Mouse (Mus musculus): ENCODE data around the gene Cadm4. TPM values are rescaled to one million over a fixed set of nuclear protein-coding genes. Genes with fewer than 3 reads are reported as not detected.
A peak's percentile ranks its signal among the peaks of the same experiment; 100 is the strongest.

Gene Cadm4
- polyA plus RNA-seq, 1 experiment from 2014 or later = 26.3 TPM

- Histone ChIP-seq H3K4me3 (ENCODE audit: low read depth, low read length) (no peak overlapping the region), H3K27me3 (replicated peaks; ENCODE audit: control insufficient read depth, insufficient read depth, low read length) (no peaks in the 10 kb centered on the region), H3K27ac (ENCODE audit: low read depth, low read length) (no peak overlapping the region), H3K4me1 (ENCODE audit: control insufficient read depth, insufficient read depth, low read length) (no peaks in the 10 kb centered on the region), H3K4me2 (ENCODE audit: low read length) (no peak overlapping the region), H3K36me3 (ENCODE audit: control insufficient read depth, insufficient read depth, low read length) (no peaks in the 10 kb centered on the region), H3K9ac (ENCODE audit: low read length) (no peak overlapping the region), H3K9me3 (replicated peaks; ENCODE audit: control insufficient read depth, low read length) (no peaks in the 10 kb centered on the region)
- WGBS = 74% methylated on average over 14 of the region's 14 CpGs
- DNase-seq (ENCODE audit: low spot score) (no peak), ATAC-seq (no peak)
These were observed 20.3 kb upstream of the Cadm4 start for GRCm38 (mm10) chr7:24461376-24462051.

GRCm38 (mm10) chr7:24462388-24463319, 19.2 kb upstream of the Cadm4 start, which contains the start of gene Plaur:
Plaur (plus strand) TSS chr7:24462484.
- DNase-seq (ENCODE audit: low spot score) = no peak
- H3K27ac ChIP-seq (ENCODE audit: low read depth, low read length) = no peak within 1 kb of the TSS
- WGBS = 11% methylated on average over 25 of the region's 27 CpGs
- H3K36me3 ChIP-seq (ENCODE audit: control insufficient read depth, insufficient read depth, low read length) = no peaks in the 10 kb centered on the region
- H3K9ac ChIP-seq (ENCODE audit: low read length) = no peak within 1 kb of the TSS
- H3K9me3 ChIP-seq (replicated peaks; ENCODE audit: control insufficient read depth, low read length) = no peaks in the 10 kb centered on the region
- H3K4me1 ChIP-seq (ENCODE audit: control insufficient read depth, insufficient read depth, low read length) = no peaks in the 10 kb centered on the region
- H3K27me3 ChIP-seq (replicated peaks; ENCODE audit: control insufficient read depth, insufficient read depth, low read length) = no peaks in the 10 kb centered on the region
- no peak for ATAC-seq
- no peak within 1 kb of the TSS for H3K4me2 ChIP-seq (ENCODE audit: low read length)
- H3K4me3 ChIP-seq (ENCODE audit: low read depth, low read length) = no peak within 1 kb of the TSS

DNA sequence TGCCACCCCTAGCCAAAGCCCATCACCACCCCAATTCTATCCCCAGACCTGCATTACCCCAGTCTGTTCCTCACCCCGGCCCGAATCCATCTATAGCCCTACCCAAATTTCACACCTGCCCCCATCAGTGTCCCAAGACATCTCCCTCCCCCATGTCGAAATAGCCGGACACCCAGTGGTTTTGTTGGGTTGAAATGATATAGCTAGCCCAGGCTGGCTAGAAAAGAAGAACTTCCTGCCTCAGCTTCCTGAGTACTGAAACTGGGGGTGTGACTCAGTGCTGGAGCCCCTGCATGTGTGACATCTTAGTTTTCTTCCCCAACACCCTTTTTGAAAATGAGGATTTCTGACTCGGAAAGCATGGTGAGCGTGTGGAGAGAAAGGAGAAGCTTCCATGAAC, 15.0 kb upstream of the Cadm4 start:
- H3K4me3 ChIP-seq (ENCODE audit: low read depth, low read length) = no peak overlapping the region
- no peaks in the 10 kb centered on the region for H3K9me3 ChIP-seq (replicated peaks; ENCODE audit: control insufficient read depth, low read length)
- 88% methylated on average over 6 of the region's 6 CpGs for WGBS
- ATAC-seq (no peak), DNase-seq (ENCODE audit: low spot score) (no peak)
- no peaks in the 10 kb centered on the region for H3K4me1 ChIP-seq (ENCODE audit: control insufficient read depth, insufficient read depth, low read length)
- H3K27me3 ChIP-seq (replicated peaks; ENCODE audit: control insufficient read depth, insufficient read depth, low read length) = no peaks in the 10 kb centered on the region
- H3K36me3 ChIP-seq (ENCODE audit: control insufficient read depth, insufficient read depth, low read length) = no peaks in the 10 kb centered on the region
- no peak overlapping the region for H3K27ac ChIP-seq (ENCODE audit: low read depth, low read length)
- H3K4me2 ChIP-seq (ENCODE audit: low read length) = no peak overlapping the region
- H3K9ac ChIP-seq (ENCODE audit: low read length) = no peak overlapping the region

DNA sequence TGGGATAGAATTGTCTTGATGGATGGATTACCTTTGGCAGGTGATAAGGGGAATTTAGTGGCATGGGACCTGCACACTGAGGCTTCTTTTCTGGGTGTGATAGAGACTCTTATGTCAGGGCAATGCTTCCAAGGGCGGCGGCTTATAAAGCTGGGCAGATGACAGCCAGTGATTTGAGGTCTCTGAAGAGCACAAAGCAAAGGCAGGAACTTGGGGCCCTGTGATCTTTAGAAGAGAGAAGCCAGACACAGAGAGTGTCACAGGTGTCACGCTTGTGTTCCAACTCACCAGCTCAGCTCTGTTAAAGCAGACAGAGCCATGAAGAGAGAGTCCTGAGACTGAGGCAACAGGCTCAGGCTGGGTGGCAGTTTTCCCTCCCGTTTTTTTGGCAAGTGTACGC, 13.9 kb upstream of the Cadm4 start:
- Histone ChIP-seq H3K4me3 (ENCODE audit: low read depth, low read length) (no peak overlapping the region), H3K27ac (ENCODE audit: low read depth, low read length) (no peak overlapping the region), H3K9ac (ENCODE audit: low read length) (no peak overlapping the region), H3K27me3 (replicated peaks; ENCODE audit: control insufficient read depth, insufficient read depth, low read length) (no peaks in the 10 kb centered on the region), H3K9me3 (replicated peaks; ENCODE audit: control insufficient read depth, low read length) (no peaks in the 10 kb centered on the region), H3K4me2 (ENCODE audit: low read length) (no peak overlapping the region), H3K36me3 (ENCODE audit: control insufficient read depth, insufficient read depth, low read length) (no peaks in the 10 kb centered on the region), H3K4me1 (ENCODE audit: control insufficient read depth, insufficient read depth, low read length) (no peaks in the 10 kb centered on the region)
- WGBS = 86% methylated on average over 5 of the region's 5 CpGs
- no peak for ATAC-seq
- no peak for DNase-seq (ENCODE audit: low spot score)

- Histone ChIP-seq H3K9ac (ENCODE audit: low read length) (no peak overlapping the region), H3K4me3 (ENCODE audit: low read depth, low read length) (no peak overlapping the region), H3K9me3 (replicated peaks; ENCODE audit: control insufficient read depth, low read length) (no peaks in the 10 kb centered on the region), H3K4me1 (ENCODE audit: control insufficient read depth, insufficient read depth, low read length) (no peaks in the 10 kb centered on the region), H3K4me2 (ENCODE audit: low read length) (no peak overlapping the region), H3K36me3 (ENCODE audit: control insufficient read depth, insufficient read depth, low read length) (no peaks in the 10 kb centered on the region), H3K27ac (ENCODE audit: low read depth, low read length) (no peak overlapping the region), H3K27me3 (replicated peaks; ENCODE audit: control insufficient read depth, insufficient read depth, low read length) (no peaks in the 10 kb centered on the region)
- 83% methylated on average over 3 of the region's 3 CpGs for WGBS
- DNase-seq (ENCODE audit: low spot score) (no peak), ATAC-seq (no peak)
These were observed 12.7 kb upstream of the Cadm4 start for GRCm38 (mm10) chr7:24469126-24469525.

DNA sequence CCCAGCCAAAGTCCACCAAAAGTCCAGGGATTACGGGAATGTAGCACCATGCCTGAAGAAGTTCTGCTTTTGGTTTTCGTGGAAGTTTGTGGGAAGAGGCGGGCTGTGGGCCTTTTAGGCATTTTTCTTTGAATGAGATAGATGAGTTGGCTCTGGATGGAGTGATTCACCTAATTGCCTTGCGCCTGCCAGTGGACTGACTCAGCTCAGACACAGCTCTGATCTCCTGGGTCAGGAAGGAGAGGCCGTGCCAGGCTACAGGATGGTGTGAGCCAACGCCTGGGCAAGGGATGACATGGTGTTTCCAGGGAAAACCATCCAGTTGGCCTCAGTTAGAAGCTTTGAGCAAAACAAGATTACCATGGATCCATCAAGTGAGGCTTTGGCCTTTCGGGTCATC, 11.5 kb upstream of the Cadm4 start:
- H3K4me2 ChIP-seq (ENCODE audit: low read length) = no peak overlapping the region
- WGBS = 97% methylated on average over 7 of the region's 7 CpGs
- no peaks in the 10 kb centered on the region for H3K27me3 ChIP-seq (replicated peaks; ENCODE audit: control insufficient read depth, insufficient read depth, low read length)
- H3K27ac ChIP-seq (ENCODE audit: low read depth, low read length) = no peak overlapping the region
- no peak overlapping the region for H3K4me3 ChIP-seq (ENCODE audit: low read depth, low read length)
- no peaks in the 10 kb centered on the region for H3K4me1 ChIP-seq (ENCODE audit: control insufficient read depth, insufficient read depth, low read length)
- H3K36me3 ChIP-seq (ENCODE audit: control insufficient read depth, insufficient read depth, low read length) = no peaks in the 10 kb centered on the region
- ATAC-seq (no peak), DNase-seq (ENCODE audit: low spot score) (no peak)
- H3K9ac ChIP-seq (ENCODE audit: low read length) = no peak overlapping the region
- H3K9me3 ChIP-seq (replicated peaks; ENCODE audit: control insufficient read depth, low read length) = no peaks in the 10 kb centered on the region

DNA sequence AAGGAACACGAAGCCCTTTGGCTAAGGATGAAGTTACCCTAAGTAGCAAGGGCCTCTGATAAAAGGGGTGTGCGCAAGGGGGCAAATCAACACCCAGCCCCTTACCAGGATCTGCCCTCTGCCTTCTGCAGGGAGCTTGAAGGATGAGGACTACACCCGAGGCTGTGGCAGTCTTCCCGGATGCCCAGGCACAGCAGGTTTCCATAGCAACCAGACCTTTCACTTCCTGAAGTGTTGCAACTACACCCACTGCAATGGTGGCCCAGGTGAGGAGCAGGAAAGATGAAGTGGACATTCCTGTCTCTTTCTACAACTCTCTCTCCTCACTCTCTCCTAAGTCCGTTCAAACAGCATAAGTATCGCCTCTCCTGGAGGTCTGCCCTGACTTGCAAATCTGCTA, 9.4 kb upstream of the Cadm4 start:
- ATAC-seq = no peak
- 81% methylated on average over 6 of the region's 6 CpGs for WGBS

GRCm38 (mm10) chr7:24472937-24473336, 8.9 kb upstream of the Cadm4 start:
- Histone ChIP-seq H3K27ac (ENCODE audit: low read depth, low read length) (no peak overlapping the region), H3K36me3 (ENCODE audit: control insufficient read depth, insufficient read depth, low read length) (no peaks in the 10 kb centered on the region), H3K9ac (ENCODE audit: low read length) (no peak overlapping the region), H3K4me1 (ENCODE audit: control insufficient read depth, insufficient read depth, low read length) (no peaks in the 10 kb centered on the region), H3K27me3 (replicated peaks; ENCODE audit: control insufficient read depth, insufficient read depth, low read length) (no peaks in the 10 kb centered on the region), H3K4me2 (ENCODE audit: low read length) (no peak overlapping the region), H3K4me3 (ENCODE audit: low read depth, low read length) (no peak overlapping the region), H3K9me3 (replicated peaks; ENCODE audit: control insufficient read depth, low read length) (no peaks in the 10 kb centered on the region)
- ATAC-seq (no peak), DNase-seq (ENCODE audit: low spot score) (peak; percentile 45)
- 71% methylated on average over 7 of the region's 7 CpGs for WGBS

More for the DNA sequence above, 9.4 kb upstream of the Cadm4 start:
- Histone ChIP-seq H3K4me3 (ENCODE audit: low read depth, low read length) (no peak overlapping the region), H3K36me3 (ENCODE audit: control insufficient read depth, insufficient read depth, low read length) (no peaks in the 10 kb centered on the region), H3K4me2 (ENCODE audit: low read length) (no peak overlapping the region), H3K9ac (ENCODE audit: low read length) (no peak overlapping the region), H3K9me3 (replicated peaks; ENCODE audit: control insufficient read depth, low read length) (no peaks in the 10 kb centered on the region), H3K4me1 (ENCODE audit: control insufficient read depth, insufficient read depth, low read length) (no peaks in the 10 kb centered on the region), H3K27ac (ENCODE audit: low read depth, low read length) (no peak overlapping the region), H3K27me3 (replicated peaks; ENCODE audit: control insufficient read depth, insufficient read depth, low read length) (no peaks in the 10 kb centered on the region)
- peak; percentile 26 for DNase-seq (ENCODE audit: low spot score)
